Mouse (Mus musculus) stomach, embryonic 15.5 days (tissue): Measurements from ENCODE around the gene Aldh3b1. TPM values are rescaled to one million over a fixed set of nuclear protein-coding genes. Genes with fewer than 3 reads are reported as not detected.

Experiments
- polyA plus RNA-seq: library from polyadenylated mRNA; unstranded; fragments of >200 nt; fragmentation: Nextera tagmentation; extraction: Ambion mirVana; gene quantifications from 2 replicates; pipeline ENCODE4 v1.2.1, GENCODE M21; 2015

Gene Aldh3b1
- polyA plus RNA-seq, 1 experiment from 2014 or later, result 3.6 TPM

Other genes starting within 250 kb of the Aldh3b1 start
- gene Lrp5, start 243.2 kb downstream of the Aldh3b1 start, polyA plus RNA-seq, result 5.3 and 6.2 TPM in 2 replicates
- 31.6 and 35.9 TPM in 2 replicates for gene 1810055G02Rik, start 221.5 kb downstream of the Aldh3b1 start, polyA plus RNA-seq
- 24.4 and 26.3 TPM in 2 replicates for gene Kmt5b, start 162.4 kb downstream of the Aldh3b1 start, polyA plus RNA-seq
- 56.9 and 65.3 TPM in 2 replicates for gene Chka, start 78.0 kb downstream of the Aldh3b1 start, polyA plus RNA-seq
- 34.7 and 42.6 TPM in 2 replicates for gene Tcirg1, start 22.7 kb downstream of the Aldh3b1 start, polyA plus RNA-seq
- gene Ndufs8, start 17.0 kb downstream of the Aldh3b1 start, polyA plus RNA-seq, result 312 and 320 TPM in 2 replicates
- 21.4 and 22.2 TPM in 2 replicates for gene Unc93b1, start 5.4 kb upstream of the Aldh3b1 start, polyA plus RNA-seq
- gene Aldh3b3, start 28.8 kb upstream of the Aldh3b1 start, polyA plus RNA-seq, result 0.06 and 0.12 TPM in 2 replicates
- 14.6 and 22.8 TPM in 2 replicates for gene Aldh3b2, start 42.5 kb upstream of the Aldh3b1 start, polyA plus RNA-seq
- 9.2 and 9.8 TPM in 2 replicates for gene Acy3, start 56.8 kb upstream of the Aldh3b1 start, polyA plus RNA-seq
- gene Tbx10, start 62.9 kb upstream of the Aldh3b1 start, polyA plus RNA-seq, result 0.21 and 0.31 TPM in 2 replicates
- 32.2 and 33.6 TPM in 2 replicates for gene Nudt8, start 70.8 kb upstream of the Aldh3b1 start, polyA plus RNA-seq
- 3.5 and 3.8 TPM in 2 replicates for gene Gm49405, start 70.8 kb upstream of the Aldh3b1 start, polyA plus RNA-seq
- 4.0 and 4.5 TPM in 2 replicates for gene Doc2g, start 73.5 kb upstream of the Aldh3b1 start, polyA plus RNA-seq
- 198 and 218 TPM in 2 replicates for gene Ndufv1, start 83.0 kb upstream of the Aldh3b1 start, polyA plus RNA-seq
- gene Gstp1, start 108.2 kb upstream of the Aldh3b1 start, polyA plus RNA-seq, result 711 and 842 TPM in 2 replicates
- 13.2 and 19.1 TPM in 2 replicates for gene Gstp2, start 116.2 kb upstream of the Aldh3b1 start, polyA plus RNA-seq
- gene Gstp3, start 129.8 kb upstream of the Aldh3b1 start, polyA plus RNA-seq, result 3.3 and 7.1 TPM in 2 replicates
- gene Cabp2, start 151.8 kb upstream of the Aldh3b1 start, polyA plus RNA-seq, result 3.1 and 3.6 TPM in 2 replicates
- 121 and 130 TPM in 2 replicates for gene Cdk2ap2, start 167.4 kb upstream of the Aldh3b1 start, polyA plus RNA-seq
- gene Pitpnm1, start 170.2 kb upstream of the Aldh3b1 start, polyA plus RNA-seq, result 12.9 and 16.2 TPM in 2 replicates
- gene Aip, start 196.1 kb upstream of the Aldh3b1 start, polyA plus RNA-seq, result 79.0 and 91.0 TPM in 2 replicates
- gene Gpr152, start 210.0 kb upstream of the Aldh3b1 start, polyA plus RNA-seq, result not detected in 2 replicates
- gene Cabp4, start 214.2 kb upstream of the Aldh3b1 start, polyA plus RNA-seq, result 0.13 and 0.19 TPM in 2 replicates
- 164 and 180 TPM in 2 replicates for gene Coro1b, start 218.8 kb upstream of the Aldh3b1 start, polyA plus RNA-seq
- gene Ptprcap, start 223.8 kb upstream of the Aldh3b1 start, polyA plus RNA-seq, result 6.4 and 7.5 TPM in 2 replicates
- 44.7 and 49.5 TPM in 2 replicates for gene Rps6kb2, start 233.5 kb upstream of the Aldh3b1 start, polyA plus RNA-seq
- gene Carns1, start 245.7 kb upstream of the Aldh3b1 start, polyA plus RNA-seq, result 1.5 and 2.0 TPM in 2 replicates